Mouse (Mus musculus): Measurements from ENCODE around the gene Zfp93.
"Not testable (repeated sequence)": the region's sequence is repeated elsewhere in the genome, so short reads cannot be mapped to it uniquely, and the experiment has no call there.

The Zfp93 gene

DNA sequence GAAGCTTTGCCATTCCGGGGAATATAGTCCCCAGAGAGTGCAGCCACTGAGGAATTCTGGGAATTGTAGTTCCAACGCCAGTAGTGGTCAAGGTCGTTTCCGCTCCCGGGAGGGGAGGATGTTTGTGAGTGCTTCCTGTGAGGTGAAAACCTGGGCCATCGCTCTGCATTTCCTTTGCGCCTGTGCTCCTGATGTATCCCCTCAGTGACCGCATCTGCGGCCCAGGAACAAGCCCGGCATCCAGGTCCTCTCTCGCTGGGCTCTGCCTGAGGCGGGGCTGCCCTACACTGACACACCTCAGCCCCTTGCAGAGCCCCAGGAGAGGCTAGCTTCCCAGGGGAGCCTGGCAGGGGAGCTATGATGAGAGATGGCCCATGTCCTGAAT lies at the start of gene Zfp93:
Gene Zfp93, plus strand, starts transcription at position 133 of the 385 bp plus-strand sequence.
- peak; percentile 85 to 91 for DNase-seq

DNA sequence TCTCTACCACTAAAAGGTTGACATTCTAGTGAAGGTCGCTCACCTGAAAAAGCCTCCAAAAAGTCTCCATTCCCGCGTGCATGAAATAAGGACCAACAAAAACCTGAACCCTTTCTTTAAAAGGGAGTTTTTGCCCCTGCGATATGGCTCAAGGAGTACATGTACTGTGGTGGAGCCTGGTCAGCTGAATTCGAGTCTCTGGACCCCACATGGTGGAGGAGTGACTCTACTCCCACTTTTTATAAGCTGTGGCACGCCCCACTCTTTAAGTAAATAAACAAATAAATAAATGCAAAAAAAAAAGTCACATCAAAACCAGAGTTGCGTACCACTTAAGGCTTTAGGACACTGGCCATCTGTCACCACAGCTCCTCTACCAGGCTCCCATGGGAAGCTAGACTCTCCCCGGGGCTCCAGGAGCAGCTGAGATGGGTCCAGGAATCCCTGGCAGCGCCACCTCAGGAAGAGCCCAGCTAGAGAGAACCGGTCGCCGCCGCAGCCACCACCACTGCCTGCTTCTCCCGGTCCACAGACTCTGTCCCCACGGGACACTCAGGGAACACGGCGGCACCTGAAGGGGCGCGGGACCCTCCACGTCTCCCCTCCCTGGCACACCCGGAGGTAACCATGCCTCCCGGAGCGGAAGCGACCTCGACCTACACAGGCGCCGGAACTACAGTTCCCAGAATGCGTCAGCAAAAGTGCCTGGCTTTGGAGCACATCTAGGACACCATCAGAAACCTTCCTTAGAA lies 33.0 kb upstream of the Zfp93 start, which contains the start of gene Zfp109:
Gene Zfp109, minus strand, starts transcription at position 521 of the 752 bp plus-strand sequence.
- DNase-seq: peak; percentile 74 to 81

DNA sequence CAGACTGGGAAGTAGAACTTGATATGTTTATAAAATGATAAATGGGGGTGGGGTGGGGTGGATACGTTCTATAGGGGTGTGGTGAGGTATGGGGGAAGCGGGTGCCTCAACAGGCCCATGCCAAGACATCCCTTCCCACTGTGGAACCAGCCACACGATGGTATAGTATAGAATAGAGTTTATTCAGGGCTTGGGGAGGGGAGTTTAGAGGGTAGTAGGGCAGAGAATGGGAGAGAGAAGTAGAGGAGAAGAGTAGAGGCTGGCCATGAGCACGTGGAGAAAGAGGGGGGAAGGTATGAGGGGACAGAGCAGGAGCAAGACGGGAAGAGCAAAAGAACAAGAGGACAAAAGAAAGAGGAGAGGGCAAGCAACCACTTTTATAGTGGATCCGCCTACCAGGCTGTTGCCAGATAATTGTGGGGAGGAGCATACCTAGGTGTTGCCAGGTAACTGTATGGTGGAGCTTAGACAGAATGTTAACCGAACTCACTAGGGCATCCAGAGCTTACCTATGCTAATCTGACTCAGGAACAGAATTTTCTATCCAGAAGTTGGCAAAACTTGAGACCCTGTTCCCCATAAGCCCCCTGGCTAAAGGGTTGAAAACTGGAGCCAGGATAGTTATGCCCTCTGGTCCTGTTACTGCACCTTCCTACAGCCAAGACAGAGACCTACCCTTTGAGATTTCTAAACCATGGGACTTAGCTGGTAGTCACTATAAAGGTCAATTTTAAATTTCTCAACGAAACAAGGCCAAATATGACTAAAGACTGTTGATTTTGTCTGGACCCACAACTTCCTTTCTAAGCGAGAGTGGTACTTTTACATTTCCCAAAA lies 16.2 kb upstream of the Zfp93 start:
- no peak for DNase-seq

DNA sequence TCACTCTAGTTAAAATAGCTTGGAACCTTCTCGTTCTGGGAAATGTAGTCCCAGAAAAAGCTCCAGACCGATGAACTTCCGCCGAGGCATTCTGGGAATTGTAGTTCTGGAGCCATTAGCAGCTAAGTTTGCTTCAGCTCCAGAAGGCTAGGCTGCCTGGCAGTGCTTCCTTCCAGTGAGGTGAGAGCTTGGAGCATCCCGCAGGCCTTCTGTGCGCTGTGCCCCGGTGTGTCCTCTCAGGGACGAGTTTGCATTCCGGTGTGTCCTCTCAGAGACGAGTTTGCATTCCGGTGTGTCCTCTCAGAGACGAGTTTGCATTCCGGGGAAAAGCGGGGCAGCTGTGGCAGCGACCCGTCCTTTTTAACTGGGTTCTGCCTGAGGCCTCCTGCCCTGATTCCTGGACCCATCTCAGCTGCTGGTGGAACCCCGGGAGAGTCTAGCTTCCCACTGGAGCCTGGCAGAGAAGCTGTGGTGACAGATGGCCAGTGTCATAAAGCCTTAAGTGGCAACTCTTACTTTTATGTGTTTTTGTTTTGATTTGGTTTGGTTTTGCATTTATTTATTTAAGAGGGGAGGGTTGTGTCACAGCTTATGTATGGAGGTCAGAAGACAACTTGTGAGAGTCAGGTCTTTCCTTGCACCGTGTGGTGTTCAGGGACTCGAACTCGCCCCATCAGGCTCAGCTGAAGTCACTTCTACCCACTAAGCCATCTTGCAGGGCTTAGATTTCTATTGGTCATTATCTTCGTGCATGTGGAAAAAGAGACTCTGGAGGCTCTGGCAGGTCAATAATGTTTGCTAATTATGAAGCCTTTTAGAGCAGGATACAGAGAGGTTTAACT lies 15.4 kb upstream of the Zfp93 start, which contains the start of gene Zfp108:
Gene Zfp108, plus strand, starts transcription at position 162 of the 842 bp plus-strand sequence.
- DNase-seq: peak; percentile 90 to 92

DNA sequence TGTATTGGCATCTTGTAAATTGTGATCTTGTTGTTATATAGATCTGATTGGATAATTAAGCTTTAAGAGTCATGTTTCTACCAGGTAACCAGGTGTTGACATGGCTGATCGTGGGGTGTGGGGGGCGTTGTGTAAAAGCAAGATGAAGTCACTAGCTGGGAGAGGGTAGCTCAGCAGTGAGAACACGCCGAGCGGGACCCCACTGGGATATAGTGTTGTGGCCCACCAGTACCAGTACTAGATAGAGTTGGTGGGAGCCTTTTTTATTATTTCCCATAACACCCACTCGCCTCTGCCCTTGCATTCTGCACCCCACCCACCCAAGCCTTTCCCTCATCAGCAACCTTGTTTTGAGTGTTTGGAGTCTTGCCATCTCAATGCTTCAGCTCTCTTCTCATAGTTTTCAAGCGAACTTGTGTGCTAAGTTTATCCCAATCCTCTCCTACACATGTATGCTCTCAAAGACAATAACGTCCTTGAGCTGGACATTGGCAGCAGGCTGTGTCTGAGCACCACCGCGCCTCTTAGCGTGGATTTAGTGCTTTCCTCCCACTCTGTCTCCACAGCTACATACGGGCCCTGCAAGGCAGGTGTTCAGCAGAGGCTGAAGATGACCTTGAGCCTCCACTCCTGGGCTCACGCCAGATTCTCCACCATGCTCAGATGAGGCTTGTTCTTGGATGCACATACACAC lies 10.8 kb upstream of the Zfp93 start:
- DNase-seq: no peak

DNA sequence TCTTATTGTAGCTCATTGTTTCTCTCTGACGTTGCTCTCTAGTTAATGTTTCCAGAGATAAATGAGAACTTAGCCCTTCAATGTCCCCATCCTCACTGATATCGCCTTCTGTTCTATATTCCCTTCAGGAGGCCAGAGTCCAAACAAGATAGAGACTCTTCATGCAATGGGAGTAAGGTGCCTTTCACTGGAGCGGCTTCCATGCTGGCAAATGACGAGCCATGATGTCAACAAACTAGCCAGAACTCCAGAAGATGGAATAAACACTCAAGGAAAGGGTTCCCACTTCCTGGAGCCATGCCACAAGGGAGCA lies 10.3 kb upstream of the Zfp93 start:
- no peak for DNase-seq

DNA sequence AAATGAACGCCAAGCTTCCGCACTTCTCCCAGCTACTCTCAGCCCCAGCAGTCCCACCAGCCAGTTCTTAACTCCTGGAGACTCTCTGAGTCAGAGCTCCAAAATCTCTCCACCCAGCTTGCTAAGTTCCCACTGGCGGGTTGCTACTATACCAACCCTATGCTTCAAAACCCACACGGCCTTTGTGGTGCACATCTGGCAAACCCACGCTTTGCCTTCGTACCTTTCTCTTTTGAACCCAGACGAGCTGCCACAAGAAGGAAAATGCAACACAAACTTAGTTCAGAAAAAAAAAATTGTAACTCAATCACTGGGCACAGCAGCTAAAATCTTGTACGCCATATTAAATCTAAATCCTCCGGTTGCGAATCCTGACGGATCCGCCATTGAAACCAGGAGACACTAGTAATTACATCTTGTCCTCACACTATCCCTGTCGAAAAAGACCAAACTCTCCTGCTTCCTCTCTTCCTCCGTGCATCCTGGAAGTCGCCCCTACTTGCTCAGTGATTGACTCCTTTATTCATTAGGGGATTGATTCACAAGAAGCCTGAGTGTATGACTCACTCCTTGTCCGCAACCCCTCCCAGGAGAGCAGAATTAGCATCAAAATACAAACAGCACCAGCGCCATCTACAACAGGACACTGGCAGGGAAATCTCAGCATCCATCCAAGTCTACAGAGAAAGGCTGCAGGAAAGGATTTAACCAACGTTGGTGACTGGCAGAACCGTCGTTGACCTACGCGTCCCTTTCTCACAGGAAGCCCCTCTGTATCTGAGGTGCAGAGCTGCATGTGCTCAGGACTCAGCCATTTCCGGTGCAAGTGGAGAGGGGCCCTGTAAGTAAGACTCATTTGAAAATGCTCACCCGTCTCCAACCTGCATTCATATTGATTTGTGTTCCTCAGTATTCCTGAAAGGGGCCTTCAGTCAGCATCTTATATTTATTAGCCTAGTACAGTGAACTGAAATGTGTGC lies 1.8 kb upstream of the Zfp93 start:
- DNase-seq: no peak

DNA sequence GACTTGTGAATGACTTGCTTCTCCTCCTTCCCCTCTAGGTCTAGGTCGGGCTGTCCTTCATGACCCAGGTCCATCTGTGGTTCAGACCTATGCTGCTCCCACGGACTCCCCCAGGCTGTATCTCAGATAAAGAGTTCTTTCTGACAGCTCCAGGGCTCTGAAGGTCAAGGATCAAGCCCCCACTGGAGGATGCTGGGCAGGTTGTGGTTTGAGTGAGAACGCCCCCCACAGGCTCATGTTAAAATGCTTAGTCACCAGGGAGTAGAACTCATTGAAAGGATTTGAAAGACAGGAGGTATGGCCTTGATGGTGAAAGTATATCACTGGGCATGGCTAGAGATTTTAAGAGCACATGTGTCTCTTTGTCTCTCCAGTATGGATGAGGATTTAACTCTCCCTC lies 964 bp upstream of the Zfp93 start:
- no peak for DNase-seq

DNA sequence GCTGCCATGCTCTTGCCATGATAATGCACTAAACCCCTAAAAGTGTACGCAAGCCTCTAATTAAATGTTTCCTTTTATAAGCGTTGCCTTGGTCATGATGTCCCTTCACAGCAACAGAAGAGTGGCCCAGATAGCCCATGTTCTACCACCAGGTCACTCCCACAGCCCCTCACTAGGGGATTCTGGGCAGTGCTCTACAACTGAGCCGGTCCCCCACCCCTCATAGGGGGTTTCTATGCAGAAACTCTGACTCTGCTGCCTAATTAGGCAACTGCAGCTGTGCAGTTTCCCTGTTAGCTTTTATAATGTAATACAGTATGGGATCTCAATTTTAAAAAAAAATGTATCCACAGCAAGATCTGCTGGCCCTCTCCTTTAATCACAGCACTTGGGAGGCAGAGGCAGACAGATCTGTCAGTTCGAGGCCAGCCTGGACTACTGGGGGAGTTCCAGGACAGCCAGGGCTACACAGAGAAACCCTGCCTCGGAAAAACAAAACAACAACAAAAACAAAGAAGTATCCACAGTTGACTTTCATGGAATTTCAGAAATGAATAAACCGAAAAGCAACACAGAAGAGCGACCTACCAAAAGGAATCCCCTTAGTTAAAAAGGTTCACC lies 443 bp upstream of the Zfp93 start:
- no peak for DNase-seq

DNA sequence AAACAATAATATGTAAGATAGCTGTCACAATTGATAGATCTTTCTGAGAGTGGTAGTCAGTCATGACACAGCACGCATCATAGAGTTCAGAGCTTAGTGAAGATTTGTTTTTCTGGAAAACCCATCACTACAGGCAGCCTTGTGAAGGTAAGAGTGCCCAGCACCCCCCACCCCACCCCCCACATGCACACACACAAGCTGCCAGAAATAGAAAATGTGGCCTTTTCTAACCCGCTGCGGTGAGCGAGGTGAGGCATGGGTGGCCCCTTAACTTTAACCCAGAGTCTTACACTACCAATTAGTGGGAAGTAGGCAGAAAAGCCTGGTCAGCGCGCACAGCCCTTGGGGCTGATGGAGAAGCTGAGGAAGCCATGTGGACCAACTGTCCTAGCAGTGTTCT lies 971 bp downstream of the Zfp93 start:
- DNase-seq: no peak

DNA sequence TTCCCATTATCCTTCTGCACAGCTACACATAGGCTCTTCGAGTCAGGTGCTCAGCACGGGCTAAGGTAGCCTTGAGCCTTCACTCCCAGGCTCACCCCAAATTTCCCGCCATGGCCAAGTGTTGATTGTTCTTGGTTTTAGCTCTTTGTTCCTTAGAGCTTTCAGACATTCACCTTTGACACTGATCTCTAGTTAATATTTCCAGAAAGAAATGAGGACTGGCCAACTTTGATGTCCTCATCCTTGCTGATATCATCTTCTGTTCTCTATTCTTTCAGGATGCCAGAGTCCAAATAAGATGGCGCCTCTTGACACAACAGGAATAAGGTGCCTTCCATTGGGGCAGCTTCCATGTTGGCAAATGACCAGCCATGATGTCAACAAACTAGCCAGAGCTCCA lies 4.2 kb downstream of the Zfp93 start:
- DNase-seq: no peak

DNA sequence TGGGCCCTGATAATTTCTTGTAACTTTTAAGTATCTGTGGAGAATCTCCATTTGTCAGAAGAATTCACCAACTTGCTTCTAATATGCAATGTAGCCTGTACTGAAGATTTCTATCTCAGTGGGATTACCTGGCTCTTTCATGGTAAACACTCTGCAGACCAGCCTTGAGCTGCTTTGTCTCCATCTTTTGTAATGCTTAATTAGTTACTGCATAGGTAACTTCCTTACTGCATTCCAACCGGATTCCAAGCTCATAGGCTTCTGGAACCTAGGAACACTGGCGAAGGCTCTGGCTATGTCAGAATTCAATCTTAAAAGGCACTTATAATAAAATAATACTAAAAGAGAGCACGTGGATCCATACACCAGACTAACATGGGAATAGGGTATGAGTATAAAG lies 8.6 kb downstream of the Zfp93 start:
- DNase-seq: not testable (repeated sequence)

DNA sequence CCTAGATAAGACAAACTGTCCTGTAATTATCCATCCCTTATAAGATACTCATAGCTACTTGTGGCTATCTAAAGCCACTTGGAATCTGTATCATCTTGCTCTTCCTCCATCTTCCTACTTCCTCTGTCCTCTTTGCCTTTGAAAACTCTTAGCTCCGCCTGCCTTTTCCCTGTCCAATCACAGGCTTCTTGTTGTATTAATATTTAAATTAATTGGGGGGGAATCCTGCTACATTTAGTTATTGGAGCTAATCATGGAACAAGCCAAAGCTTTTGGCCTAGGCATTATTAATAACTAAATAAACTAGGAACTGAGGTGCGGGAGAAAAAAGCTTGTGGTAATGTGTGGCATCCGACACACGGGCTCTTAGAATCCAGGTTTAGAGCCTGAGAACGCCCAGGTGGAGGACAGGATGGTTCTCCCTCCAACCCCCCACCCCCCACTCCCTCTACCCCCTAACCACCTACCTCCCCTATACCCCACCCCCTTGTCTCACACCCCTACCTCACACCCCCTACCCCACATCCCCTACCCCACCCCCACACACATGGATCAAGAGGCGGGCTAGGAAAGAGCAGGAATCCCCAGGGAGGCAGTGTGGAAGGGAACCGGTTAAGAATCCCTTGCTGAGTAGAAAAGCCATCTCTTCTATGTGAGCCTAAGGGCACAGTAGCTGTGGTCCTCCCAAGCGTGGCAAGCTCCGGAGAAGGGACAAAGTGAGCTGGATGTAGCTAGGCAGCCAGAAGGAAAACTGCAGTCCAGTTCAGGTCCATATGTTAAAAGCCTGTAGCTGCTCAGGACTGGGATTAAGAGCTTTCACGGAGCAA lies 10.0 kb downstream of the Zfp93 start:
- no peak for DNase-seq

DNA sequence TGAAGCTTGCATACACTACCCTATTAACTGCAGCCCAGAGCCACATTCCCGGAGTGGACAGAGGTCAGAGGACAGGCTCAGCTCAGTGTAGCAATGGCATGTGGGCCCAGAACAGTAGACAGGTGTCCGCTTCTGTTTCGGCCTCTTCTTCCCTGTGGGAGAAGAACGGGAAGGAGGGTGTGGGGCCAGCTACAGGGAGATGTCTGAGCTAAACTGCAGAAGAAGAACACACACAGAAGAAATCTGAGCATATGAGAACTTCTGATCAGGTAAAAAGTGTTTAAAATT lies 10.6 kb downstream of the Zfp93 start:
- peak; percentile 24 to 52 for DNase-seq

DNA sequence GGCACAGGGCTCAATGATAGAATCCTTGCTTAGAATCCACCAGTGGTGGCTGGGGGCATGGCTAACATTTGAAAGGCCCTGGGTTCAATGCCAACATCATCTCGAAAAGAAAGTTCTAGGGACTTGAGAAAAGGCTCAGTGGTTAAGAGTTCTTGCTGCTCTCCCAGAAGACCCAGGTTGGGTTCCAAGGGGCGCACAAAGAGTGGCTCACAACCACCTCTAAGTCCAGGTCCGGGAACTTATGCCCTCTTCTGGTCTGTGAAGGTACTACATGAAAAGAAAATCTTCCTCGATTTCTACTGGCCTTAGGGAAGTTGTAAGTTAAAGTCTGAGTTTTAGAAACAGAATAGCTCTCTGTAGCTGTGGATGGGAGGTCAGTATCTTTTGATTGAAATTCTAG lies 15.9 kb downstream of the Zfp93 start:
- DNase-seq: no peak

DNA sequence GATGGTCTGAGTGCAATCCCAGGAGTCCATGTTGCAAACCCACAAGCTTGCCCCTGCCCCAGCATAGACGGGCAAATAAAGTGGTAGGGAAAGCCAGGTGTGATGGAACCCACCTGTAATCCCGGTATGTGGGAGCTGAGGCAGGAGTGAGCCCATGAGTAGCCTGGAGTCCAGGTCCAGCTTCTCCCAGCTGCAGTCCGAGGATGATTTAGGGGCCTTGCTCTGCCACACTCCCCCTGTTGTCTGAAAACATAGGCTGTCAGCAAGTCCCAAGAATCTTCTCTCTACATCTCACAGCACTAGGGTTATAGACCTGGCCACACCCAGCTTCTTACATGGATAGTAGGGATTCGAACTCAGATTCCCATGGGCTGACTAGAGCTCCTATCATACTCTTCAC lies 16.7 kb downstream of the Zfp93 start:
- DNase-seq: no peak

DNA sequence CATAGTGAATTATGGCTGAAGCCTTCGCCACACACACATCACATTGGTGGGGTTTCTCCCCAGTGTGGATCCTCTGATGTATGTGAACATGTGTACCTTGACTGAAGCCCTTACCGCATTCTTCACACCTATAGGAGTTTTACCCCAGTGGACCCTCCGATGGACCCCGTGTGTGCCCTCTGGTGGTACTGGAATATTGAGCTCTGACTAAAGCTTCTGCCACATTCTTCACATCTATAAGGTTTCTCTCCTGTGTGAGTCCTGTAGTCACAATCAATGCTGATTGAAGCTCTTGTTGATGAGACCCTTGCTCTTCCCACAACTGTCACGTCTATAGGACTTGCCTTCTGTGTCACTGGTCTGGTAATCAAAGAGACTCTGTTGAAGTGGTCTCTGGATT lies 17.4 kb downstream of the Zfp93 start:
- DNase-seq: no peak

DNA sequence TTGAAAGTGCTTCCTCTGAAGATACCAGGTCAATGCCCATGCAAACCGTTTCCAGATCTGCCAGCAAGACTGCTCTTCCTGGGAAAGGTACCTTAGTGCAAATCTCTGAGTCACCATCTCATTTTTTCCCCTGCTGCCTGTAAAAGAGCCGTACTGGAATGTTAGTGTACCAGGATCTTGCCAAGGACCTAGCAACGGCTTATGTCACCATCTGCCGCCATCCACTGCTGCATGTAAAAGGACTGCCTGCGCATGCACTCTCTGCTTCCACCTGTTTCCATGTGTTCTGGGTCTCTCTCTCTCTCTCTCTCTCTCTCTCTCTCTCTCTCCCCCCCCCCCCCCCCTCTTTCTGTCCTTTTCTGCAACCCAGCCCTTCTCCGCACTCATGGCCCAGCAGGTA lies 18.3 kb downstream of the Zfp93 start:
- DNase-seq: no peak

DNA sequence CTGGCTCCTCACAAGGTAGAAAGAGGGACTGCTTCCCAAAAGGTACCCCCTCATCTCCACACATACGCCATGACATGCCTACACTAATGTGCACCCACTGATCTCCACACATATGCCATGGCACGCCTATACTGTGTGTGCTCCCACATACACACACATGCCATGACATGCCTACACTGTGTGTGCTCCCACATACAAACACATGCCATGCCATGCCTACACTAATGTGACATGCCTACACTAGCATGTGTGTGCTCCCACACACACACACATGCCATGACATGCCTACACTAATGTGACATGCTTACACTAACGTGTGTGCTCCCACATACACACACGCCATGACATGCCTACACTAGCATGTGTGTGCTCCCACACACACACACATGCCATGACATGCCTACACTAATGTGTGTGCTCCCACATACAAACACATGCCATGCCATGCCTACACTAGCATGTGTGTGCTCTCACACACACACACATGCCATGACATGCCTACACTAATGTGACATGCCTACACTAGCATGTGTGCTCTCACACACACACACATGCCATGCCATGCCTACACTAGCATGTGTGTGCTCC lies 20.0 kb downstream of the Zfp93 start:
- DNase-seq: no peak
